Mouse (Mus musculus) hindbrain, embryonic 13.5 days (tissue): Measurements from ENCODE around the gene Zfp30. TPM values are rescaled to one million over a fixed set of nuclear protein-coding genes. Genes with fewer than 3 reads are reported as not detected.

Experiments used
- ATAC-seq: fragments of 200-750 bp; cut with Nextera tagmentation; 2 replicates; pipeline ENCODE4 v1.8.0; 2017; ENCODE audit warnings: moderate TSS enrichment; ENCODE audit not compliant: low FRiP score
- H3K27ac ChIP-seq: fragments of 300-500 bp; sonication (generic); 2 replicates; pipeline ENCODE4 v1.5.1; 2015; ENCODE audit warnings: inconsistent platforms, mild to moderate bottlenecking, moderate library complexity
- H3K27me3 ChIP-seq: fragments of 300-500 bp; sonication (generic); 2 replicates; pipeline ENCODE4 v1.6.1; 2015; ENCODE audit warnings: mild to moderate bottlenecking, inconsistent platforms
- H3K36me3 ChIP-seq: fragments of 300-500 bp; sonication (generic); 2 replicates; pipeline ENCODE4 v1.6.1; 2015; ENCODE audit warnings: mild to moderate bottlenecking, inconsistent platforms
- H3K4me1 ChIP-seq: fragments of 300-500 bp; sonication (generic); replicated peaks from 2 replicates; pipeline ENCODE4 v1.6.1; 2015; ENCODE audit warnings: inconsistent platforms
- H3K4me2 ChIP-seq: fragments of 300-500 bp; sonication (generic); 2 replicates; pipeline ENCODE4 v1.6.1; 2015; ENCODE audit warnings: inconsistent platforms, mild to moderate bottlenecking, moderate library complexity
- H3K4me3 ChIP-seq: fragments of 300-500 bp; sonication (generic); 2 replicates; pipeline ENCODE4 v1.5.1; 2015; ENCODE audit warnings: mild to moderate bottlenecking, inconsistent platforms
- H3K9ac ChIP-seq: fragments of 300-500 bp; sonication (generic); 2 replicates; pipeline ENCODE4 v1.6.1; 2015; ENCODE audit warnings: mild to moderate bottlenecking, inconsistent platforms
- H3K9me3 ChIP-seq: fragments of 300-500 bp; sonication (generic); 2 replicates; pipeline ENCODE4 v1.6.1; 2016; ENCODE audit warnings: inconsistent platforms
- WGBS: fragments of 180-500 bp; shearing (Covaris S2); methylation state at CpG from one replicate; pipeline ENCODE4 v1.1.7; 2015; 5-methylcytosine and 5-hydroxymethylcytosine counted together
- polyA plus RNA-seq: library from polyadenylated mRNA; unstranded; fragments of >200 nt; fragmentation: Nextera tagmentation; extraction: Ambion mirVana; gene quantifications from 2 replicates; pipeline ENCODE4 v1.2.1, GENCODE M21; 2015

Zfp30 gene
- 14.2 and 14.7 TPM in 2 replicates for polyA plus RNA-seq

DNA sequence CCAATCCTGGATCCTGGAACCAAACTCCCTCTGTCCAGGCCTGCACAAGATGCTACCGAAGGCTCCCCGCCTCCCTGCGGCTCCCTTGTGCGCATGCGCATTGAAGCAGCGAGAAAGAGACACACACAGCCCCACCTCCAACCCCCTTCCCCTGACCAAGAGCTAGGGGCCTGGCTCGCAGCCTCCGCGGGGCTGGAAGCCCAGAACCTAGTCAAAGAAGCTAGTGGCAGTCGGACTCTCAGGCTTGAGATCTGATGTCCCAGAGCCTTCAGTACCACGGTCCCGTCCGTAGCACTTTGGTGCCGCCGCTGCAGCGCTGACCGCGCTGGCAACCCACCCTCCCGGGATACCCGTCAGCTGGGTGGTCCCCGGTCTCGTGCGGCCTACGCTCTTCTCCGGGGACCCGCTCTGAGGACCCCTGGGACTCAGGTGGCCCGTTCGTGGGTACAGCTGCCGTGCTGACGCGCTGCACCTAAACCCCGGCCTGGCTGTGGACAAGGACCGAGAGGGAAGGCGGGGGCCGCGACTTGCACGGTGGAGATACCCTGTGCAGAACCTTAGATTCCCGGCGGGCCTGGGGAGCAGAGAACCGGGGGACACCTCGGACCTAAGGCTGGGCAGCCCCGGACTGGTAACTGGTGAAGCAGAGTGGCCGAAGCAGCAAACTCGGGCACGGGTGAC lies at the start of gene Zfp30:
TSS of gene Zfp30 (plus strand) at position 128 of the 681 bp plus-strand sequence.
- ATAC-seq, result peak; percentile 97
- Histone ChIP-seq H3K27ac (peak within 1 kb of the TSS; percentile 96), H3K4me1 (peaks cover 28% of the 10 kb centered on the region), H3K9me3 (no peaks in the 10 kb centered on the region), H3K27me3 (no peaks in the 10 kb centered on the region), H3K4me3 (peak within 1 kb of the TSS; percentile 86), H3K9ac (peak within 1 kb of the TSS; percentile 92), H3K36me3 (peaks cover 32% of the 10 kb centered on the region), H3K4me2 (peak within 1 kb of the TSS; percentile 84)
- WGBS, result under 1% methylated on average over 45 of the region's 45 CpGs

DNA sequence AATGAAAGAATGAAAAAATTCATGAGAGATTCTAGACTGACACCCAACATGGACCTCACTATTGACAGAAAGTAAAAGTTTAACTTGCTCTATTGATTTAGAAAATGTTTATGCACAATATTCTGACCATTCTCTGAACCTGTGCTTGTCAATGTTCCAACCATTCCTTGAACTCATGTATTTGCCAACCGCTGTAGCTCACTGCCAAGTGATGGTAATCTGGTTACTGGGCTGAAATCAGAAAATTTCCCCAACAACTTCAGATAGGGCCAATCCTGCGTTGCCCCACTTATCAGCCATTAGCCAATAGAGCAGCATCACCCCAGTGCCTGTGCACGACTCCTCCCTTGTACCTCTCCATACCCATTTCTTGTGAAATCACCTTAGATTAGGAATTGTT lies 41.5 kb upstream of the Zfp30 start:
- no peak overlapping the region for H3K4me3 ChIP-seq
- H3K9me3 ChIP-seq, result no peaks in the 10 kb centered on the region
- H3K9ac ChIP-seq, result no peak overlapping the region
- H3K4me1 ChIP-seq, result no peaks in the 10 kb centered on the region
- no peaks in the 10 kb centered on the region for H3K36me3 ChIP-seq
- WGBS, result 87% methylated on average over 3 of the region's 3 CpGs
- ATAC-seq, result no peak
- no peaks in the 10 kb centered on the region for H3K27me3 ChIP-seq
- no peak overlapping the region for H3K4me2 ChIP-seq
- no peak overlapping the region for H3K27ac ChIP-seq

DNA sequence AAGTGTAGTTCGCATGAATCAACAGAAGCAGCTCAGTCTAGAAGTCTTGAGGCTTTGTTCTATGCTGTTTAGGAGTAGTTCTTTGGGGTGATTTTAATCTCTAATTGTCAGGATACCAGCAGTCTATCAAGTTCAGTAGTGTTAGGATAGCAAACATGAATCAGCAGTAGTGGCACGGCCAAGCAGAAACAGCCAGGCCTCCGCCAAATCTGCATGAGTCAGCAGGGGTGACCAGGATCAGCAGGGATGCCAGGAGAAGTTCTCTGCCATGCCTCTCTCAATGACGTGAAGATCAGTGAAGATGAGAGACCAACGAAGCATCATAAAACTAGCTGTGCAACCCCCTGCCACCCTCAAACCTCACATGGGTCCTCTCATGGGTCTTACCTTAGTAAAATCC lies 23.3 kb upstream of the Zfp30 start:
- Histone ChIP-seq H3K4me1 (no peaks in the 10 kb centered on the region), H3K9me3 (no peaks in the 10 kb centered on the region; the same call in 1 of the 2 replicates), H3K27me3 (no peaks in the 10 kb centered on the region), H3K36me3 (no peaks in the 10 kb centered on the region), H3K9ac (no peak overlapping the region), H3K27ac (no peak overlapping the region), H3K4me2 (no peak overlapping the region), H3K4me3 (no peak overlapping the region)
- ATAC-seq, result no peak
- 88% methylated on average over 5 of the region's 5 CpGs for WGBS

DNA sequence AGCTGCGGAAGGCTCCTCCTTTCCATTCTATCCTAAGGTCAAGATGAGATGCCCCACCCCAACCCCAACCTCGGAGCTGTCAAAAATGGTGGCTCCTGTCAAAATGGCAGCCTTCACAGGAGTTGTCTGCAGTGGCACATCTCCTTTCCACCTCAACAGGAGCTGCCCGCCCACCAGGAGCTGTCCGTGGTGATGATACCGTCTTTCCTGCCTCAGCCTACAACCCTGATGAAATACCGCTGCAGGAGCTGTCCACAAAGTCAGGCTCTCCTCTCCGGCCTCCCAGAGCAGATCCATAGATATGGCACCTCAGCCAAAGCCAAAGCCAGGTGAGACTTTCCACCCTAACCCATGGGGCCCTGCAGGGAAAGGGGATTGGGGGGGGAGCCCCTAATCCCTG lies 19.1 kb upstream of the Zfp30 start:
- no peaks in the 10 kb centered on the region for H3K36me3 ChIP-seq
- H3K27ac ChIP-seq, result no peak overlapping the region
- H3K9me3 ChIP-seq, result no peaks in the 10 kb centered on the region
- H3K4me3 ChIP-seq, result no peak overlapping the region
- H3K4me2 ChIP-seq, result no peak overlapping the region
- no peak overlapping the region for H3K9ac ChIP-seq
- peaks cover 20% of the 10 kb centered on the region for H3K4me1 ChIP-seq
- H3K27me3 ChIP-seq, result no peaks in the 10 kb centered on the region
- WGBS, result 81% methylated on average over 7 of the region's 7 CpGs
- ATAC-seq, result no peak

DNA sequence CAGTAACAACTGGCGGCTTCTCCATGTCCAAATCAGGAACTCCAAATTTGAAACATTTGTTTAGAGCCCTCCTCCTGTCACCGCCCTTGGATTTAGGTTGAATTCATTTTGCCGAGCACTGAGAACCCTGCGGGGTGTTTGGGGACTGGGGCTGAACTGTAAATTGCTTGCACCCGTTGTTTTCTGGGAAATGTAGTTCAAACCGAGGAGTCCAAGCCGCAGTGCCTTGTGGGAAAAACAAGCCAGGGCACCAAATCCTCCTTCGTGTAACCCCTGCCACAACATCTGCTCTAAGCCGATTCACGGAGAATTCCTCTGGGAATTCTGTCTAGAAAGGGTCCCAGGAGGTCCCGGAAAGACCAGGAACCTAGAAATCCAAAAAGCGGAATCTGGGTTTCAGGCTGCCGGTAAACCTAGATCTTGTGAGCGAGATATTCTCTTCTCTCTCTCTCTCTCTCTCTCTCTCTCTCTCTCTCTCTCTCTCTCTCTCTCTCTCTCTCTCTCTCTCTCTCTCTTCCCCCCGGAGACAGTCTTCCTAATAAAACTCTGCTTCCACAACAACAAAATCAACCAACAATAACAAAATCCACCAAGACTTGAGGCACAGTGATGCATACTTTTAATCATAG lies 16.6 kb upstream of the Zfp30 start:
- H3K9ac ChIP-seq, result peak overlapping the region; percentile 72
- no peaks in the 10 kb centered on the region for H3K27me3 ChIP-seq
- 2% methylated on average over 15 of the region's 15 CpGs for WGBS
- H3K9me3 ChIP-seq, result no peaks in the 10 kb centered on the region
- peak overlapping the region; percentile 69 for H3K4me3 ChIP-seq
- H3K4me1 ChIP-seq, result peaks cover 31% of the 10 kb centered on the region
- H3K27ac ChIP-seq, result peak overlapping the region; percentile 78
- peak; percentile 44 for ATAC-seq
- H3K36me3 ChIP-seq, result peaks cover 11% of the 10 kb centered on the region; the same call in 1 of the 2 replicates
- peak overlapping the region; percentile 72 for H3K4me2 ChIP-seq

DNA sequence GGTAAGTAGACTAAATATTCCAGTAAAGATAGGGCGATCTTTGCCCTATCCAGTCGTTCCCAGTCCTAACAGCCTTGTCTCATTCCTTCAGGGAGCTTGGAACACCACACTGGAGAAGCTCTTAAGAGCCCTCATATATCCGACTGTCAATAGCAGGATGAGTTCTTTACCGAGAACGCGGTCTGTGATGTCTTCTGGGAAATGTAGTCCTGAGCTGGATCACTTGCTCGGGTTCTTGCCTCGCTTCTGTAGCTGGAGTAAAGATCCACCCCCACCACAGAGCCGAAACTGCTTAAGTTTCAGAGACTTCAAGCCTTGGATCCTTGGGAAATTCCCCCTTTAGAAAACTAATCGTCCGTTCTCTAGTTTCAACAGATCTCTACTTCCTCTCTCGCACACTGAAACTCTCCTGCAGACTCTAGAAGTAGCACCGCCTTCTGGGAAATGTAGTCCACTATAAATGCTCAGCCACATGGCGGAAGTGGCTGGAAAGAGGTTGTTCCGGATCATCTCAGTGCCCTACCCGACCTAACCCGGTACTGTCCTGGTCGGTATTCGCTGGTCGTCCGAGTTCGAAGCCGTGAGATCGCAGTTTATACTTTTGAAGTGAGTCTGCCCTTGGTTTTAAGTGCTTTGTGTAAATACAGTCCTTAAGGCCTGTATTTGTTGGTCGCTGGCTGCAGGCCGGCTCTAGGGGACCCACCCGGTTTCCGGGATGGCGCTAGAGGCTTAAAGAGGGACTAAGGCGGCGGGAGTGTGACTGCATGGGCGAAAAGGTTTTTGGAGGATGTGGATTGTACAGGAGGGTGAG lies 15.5 kb upstream of the Zfp30 start, which contains the start of gene Zfp84:
TSS of gene Zfp84 (plus strand) at position 463 of the 811 bp plus-strand sequence.
- H3K4me1 ChIP-seq, result peaks cover 31% of the 10 kb centered on the region
- peak within 1 kb of the TSS; percentile 72 for H3K4me2 ChIP-seq
- H3K27me3 ChIP-seq, result no peaks in the 10 kb centered on the region
- no peaks in the 10 kb centered on the region for H3K9me3 ChIP-seq
- peak within 1 kb of the TSS; percentile 78 for H3K9ac ChIP-seq
- peak within 1 kb of the TSS; percentile 69 for H3K4me3 ChIP-seq
- H3K36me3 ChIP-seq, result peaks cover 15% of the 10 kb centered on the region
- peak; percentile 94 for ATAC-seq
- peak within 1 kb of the TSS; percentile 78 for H3K27ac ChIP-seq
- under 1% methylated on average over 32 of the region's 32 CpGs for WGBS

DNA sequence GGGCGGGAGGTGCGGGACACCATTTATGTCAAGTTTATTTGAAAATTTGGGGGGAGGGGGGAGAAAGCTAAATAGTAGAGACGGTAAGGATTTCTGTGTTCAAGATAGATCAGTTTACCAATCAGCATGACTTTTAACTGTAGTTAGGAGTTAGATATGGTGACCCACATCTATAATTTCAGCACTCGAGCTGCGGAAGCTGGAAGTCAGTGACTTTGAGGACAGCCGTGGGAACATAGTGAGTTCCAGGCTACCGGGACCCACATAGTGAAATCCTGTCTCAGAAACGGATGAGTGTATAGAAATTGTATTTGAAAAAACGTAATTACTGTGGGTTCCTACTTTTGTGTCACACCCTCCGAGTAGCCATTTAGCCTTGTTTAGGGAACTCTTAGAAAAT lies 14.8 kb upstream of the Zfp30 start:
- Histone ChIP-seq H3K36me3 (peaks cover 22% of the 10 kb centered on the region), H3K9ac (peak overlapping the region; percentile 78), H3K4me3 (peak overlapping the region; percentile 69), H3K27me3 (no peaks in the 10 kb centered on the region), H3K27ac (peak overlapping the region; percentile 70), H3K4me1 (peaks cover 31% of the 10 kb centered on the region), H3K9me3 (no peaks in the 10 kb centered on the region), H3K4me2 (peak overlapping the region; percentile 72)
- no peak for ATAC-seq
- 10% methylated on average over 10 of the region's 10 CpGs for WGBS

DNA sequence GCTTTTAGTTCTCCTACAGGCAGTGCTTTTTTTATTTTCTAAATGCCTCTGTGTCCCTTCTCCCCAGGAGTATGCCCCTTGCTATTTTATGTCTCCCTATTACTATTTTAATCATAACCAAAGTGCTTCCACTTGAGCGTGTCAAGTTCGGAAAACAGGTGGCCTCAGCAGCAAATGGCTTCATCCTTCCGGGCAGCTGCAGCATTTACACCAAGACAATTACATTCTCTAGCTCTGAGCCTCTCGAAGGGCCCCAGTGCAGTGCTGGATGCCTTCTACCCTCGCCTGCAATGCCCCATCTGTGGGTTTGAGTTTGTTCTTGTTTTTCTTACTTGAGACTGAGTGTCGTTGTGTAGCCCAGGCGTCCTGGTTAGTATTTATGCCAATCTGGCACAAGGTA lies 10.3 kb upstream of the Zfp30 start:
- Histone ChIP-seq H3K36me3 (peaks cover 66% of the 10 kb centered on the region), H3K9me3 (no peaks in the 10 kb centered on the region), H3K4me1 (peaks cover 19% of the 10 kb centered on the region), H3K27ac (no peak overlapping the region), H3K4me2 (no peak overlapping the region), H3K9ac (peak overlapping the region; percentile 9), H3K4me3 (no peak overlapping the region), H3K27me3 (no peaks in the 10 kb centered on the region)
- no peak for ATAC-seq
- 93% methylated on average over 7 of the region's 7 CpGs for WGBS

DNA sequence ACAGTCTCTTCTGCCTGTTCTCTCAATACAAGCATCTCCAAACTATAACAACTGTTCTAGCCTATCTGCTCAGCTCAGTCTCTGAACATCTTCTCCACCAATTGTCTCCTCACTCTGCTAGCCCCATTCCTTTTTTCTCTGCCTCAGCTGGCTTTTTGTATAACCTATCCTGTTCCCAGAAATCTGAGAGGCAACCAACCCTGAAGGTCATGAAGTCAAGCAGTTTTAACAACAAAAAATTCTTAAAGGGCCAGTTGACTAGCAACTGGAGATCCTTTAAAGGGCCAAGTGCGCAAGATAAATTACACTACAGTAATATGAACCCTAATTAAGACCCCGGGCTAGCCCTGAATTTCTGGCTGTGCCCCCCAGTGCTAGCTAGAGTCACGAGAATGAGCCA lies 9.4 kb upstream of the Zfp30 start:
- no peak overlapping the region for H3K9ac ChIP-seq
- no peak overlapping the region for H3K4me2 ChIP-seq
- no peak for ATAC-seq
- H3K4me3 ChIP-seq, result no peak overlapping the region
- no peaks in the 10 kb centered on the region for H3K9me3 ChIP-seq
- 93% methylated on average over 3 of the region's 3 CpGs for WGBS
- peaks cover 14% of the 10 kb centered on the region for H3K4me1 ChIP-seq
- peaks cover 73% of the 10 kb centered on the region for H3K36me3 ChIP-seq
- H3K27me3 ChIP-seq, result no peaks in the 10 kb centered on the region
- no peak overlapping the region for H3K27ac ChIP-seq

DNA sequence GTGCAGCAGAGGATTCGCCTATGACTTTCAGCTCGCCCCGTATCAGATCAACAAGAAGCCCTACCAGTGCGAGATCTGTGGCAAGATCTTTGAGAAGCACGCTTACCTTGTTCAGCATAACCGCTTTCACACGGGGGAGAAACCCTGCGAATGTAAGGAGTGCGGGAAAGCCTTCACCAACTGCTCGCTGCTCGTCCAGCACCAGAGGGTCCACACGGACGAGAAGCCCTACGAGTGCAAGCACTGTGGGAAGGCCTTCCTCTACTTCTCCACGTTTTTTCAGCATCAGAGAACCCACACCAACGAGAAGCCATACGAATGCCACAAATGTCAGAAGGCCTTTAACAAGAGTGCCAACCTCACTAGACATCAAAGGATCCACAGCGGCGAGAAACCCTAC lies 7.2 kb upstream of the Zfp30 start:
- H3K4me1 ChIP-seq, result no peaks in the 10 kb centered on the region
- no peaks in the 10 kb centered on the region for H3K9me3 ChIP-seq
- no peak overlapping the region for H3K4me3 ChIP-seq
- ATAC-seq, result no peak
- 97% methylated on average over 19 of the region's 19 CpGs for WGBS
- H3K27ac ChIP-seq, result no peak overlapping the region
- H3K9ac ChIP-seq, result no peak overlapping the region
- peaks cover 74% of the 10 kb centered on the region for H3K36me3 ChIP-seq
- no peak overlapping the region for H3K4me2 ChIP-seq
- H3K27me3 ChIP-seq, result no peaks in the 10 kb centered on the region

DNA sequence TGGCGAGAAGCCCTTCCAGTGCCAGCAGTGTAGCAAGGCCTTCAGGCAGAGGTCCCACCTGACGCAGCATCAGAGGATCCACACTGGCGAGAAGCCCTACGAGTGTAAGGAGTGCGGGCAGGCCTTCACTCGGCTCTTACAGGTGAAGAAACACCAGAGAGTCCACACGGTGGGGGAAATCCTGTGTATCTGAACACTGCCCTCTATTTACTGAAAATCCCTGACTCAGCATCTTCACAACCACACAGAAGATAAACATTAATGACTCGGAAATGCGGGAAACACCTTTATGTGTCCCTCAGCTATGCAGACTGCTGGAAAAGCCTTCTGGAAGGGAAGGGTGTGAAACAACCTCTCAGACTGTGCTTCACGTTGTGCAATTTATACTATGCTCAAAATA lies 6.4 kb upstream of the Zfp30 start:
- H3K4me1 ChIP-seq, result no peaks in the 10 kb centered on the region
- no peak overlapping the region for H3K27ac ChIP-seq
- no peaks in the 10 kb centered on the region for H3K27me3 ChIP-seq
- H3K9ac ChIP-seq, result no peak overlapping the region
- 96% methylated on average over 10 of the region's 10 CpGs for WGBS
- H3K4me3 ChIP-seq, result no peak overlapping the region
- H3K9me3 ChIP-seq, result no peaks in the 10 kb centered on the region
- H3K4me2 ChIP-seq, result no peak overlapping the region
- ATAC-seq, result no peak
- peaks cover 71% of the 10 kb centered on the region for H3K36me3 ChIP-seq

DNA sequence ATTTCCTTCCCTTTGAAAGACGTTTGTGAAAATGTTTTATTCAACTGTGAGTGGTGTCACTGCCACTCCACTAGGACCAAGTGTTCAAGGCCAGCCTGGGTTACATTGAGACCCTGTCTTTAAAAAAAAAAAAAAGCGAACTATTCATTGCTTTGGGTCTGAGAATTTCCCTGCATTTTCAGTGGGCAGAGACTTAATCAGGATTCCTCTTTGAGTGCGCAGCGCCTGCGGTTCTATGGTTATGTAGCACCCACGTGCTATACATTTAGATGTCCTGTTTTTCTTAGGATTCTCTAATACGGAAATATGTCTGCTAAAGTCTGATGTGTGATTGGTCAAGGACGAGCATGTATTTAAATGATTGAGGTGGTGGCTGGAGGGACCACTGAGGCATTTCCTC lies 1.2 kb downstream of the Zfp30 start:
- H3K27me3 ChIP-seq, result no peaks in the 10 kb centered on the region
- H3K4me3 ChIP-seq, result peak overlapping the region; percentile 86
- no peak overlapping the region for H3K27ac ChIP-seq
- peak overlapping the region; percentile 92 for H3K9ac ChIP-seq
- peaks cover 28% of the 10 kb centered on the region for H3K4me1 ChIP-seq
- peak overlapping the region; percentile 84 for H3K4me2 ChIP-seq
- 53% methylated on average over 8 of the region's 8 CpGs for WGBS
- H3K36me3 ChIP-seq, result peaks cover 36% of the 10 kb centered on the region
- H3K9me3 ChIP-seq, result no peaks in the 10 kb centered on the region
- no peak for ATAC-seq
